Mouse (Mus musculus): ENCODE results near the gene Cpsf6. TPM values are rescaled to one million over a fixed set of nuclear protein-coding genes. Genes with fewer than 3 reads are reported as not detected.
"Not testable (repeated sequence)": the region's sequence is repeated elsewhere in the genome, so short reads cannot be mapped to it uniquely, and the experiment has no call there.

Cpsf6 gene
- total RNA-seq, 1 experiment from 2014 or later: 126 TPM

DNA sequence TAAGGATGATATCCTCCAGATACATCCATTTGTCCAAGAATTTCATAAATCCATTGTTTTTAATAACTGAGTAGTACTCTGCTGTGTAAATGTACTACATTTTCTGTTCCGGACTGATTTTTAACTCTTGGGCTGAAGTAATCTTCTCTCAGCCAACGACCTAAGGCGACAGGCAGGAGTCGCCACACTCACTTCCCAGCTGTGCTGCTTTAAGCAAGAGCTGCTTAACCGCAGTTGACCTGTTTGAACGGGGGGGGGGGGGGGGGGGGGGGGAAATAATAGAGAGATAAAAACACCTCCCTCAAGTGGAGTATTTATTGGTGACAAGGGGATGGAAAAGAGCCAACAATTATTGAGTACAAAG lies 13.0 kb upstream of the Cpsf6 start:
- ATAC-seq (replicated peaks in 1 of 2; ENCODE audit: insufficient read depth in 1 of 2, low FRiP score in 2 of 2, low TSS enrichment in 1 of 2, low read depth in 1 of 2, poor library complexity in 2 of 2, severe bottlenecking in 2 of 2): peak; percentile 6 to 41; a peak in 2 of 4 replicates

DNA sequence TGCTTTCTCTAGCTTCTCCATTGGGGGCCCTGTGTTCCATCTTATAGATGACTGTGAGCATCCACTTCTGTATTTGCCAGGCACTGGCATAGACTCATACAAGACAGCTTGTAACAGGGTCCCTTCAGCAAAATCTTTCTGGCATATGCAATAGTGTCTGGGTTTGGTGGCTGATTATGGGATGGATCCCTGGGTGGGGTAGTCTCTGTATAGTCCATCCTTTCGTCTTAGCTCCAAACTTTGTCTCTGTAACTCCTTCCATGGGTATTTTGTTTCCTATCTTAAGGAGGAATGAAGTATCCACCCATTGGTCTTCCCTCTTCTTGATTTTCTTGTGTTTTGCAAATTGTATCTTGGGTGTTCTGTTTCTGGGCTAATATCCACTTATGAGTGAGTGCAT lies 12.6 kb upstream of the Cpsf6 start:
- ATAC-seq (replicated peaks in 1 of 2; ENCODE audit: insufficient read depth in 1 of 2, low FRiP score in 2 of 2, low TSS enrichment in 1 of 2, low read depth in 1 of 2, poor library complexity in 2 of 2, severe bottlenecking in 2 of 2): not testable (repeated sequence)

DNA sequence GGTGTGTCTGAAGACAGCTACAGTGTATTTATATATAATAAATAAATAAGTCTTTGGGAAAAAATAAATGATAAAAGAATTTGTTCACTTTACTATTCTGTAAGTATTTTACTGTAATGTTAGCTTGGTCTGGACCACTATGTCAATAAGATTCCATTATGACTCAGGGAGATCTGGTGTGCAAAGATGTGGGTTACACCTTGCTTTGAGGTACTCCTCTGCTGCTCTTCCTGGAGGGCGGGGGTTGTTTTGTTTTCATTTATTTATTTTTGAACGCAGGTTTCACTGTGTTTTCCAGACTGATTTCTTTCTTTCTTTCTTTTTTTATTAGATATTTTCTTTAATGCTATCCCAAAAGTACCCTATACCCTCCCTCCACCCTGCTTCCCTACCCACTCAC lies 12.0 kb upstream of the Cpsf6 start:
- no peak for ATAC-seq (replicated peaks in 1 of 2; ENCODE audit: insufficient read depth in 1 of 2, low FRiP score in 2 of 2, low TSS enrichment in 1 of 2, low read depth in 1 of 2, poor library complexity in 2 of 2, severe bottlenecking in 2 of 2)

DNA sequence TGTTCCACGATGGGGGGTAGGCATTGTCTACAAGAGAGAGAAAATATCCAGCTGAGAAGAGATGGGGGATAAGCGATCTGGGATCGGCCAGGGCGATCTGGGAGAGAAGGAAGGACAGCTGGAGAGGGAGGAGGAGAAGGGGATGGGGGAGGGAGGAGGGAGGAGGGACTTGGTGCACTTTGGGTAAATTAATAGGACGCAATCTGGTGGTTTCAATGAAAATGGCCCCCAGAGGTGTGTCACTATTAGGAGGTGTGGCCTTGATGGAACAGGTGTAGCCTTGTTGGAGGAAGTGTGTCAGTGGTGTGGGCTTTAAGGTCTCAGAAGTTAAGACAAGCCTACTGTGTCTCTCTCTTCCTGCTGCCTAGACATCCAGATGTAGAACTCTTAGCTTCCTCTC lies 11.2 kb upstream of the Cpsf6 start:
- no peak for ATAC-seq (replicated peaks in 1 of 2; ENCODE audit: insufficient read depth in 1 of 2, low FRiP score in 2 of 2, low TSS enrichment in 1 of 2, low read depth in 1 of 2, poor library complexity in 2 of 2, severe bottlenecking in 2 of 2)

- ATAC-seq (replicated peaks in 1 of 2; ENCODE audit: insufficient read depth in 1 of 2, low FRiP score in 2 of 2, low TSS enrichment in 1 of 2, low read depth in 1 of 2, poor library complexity in 2 of 2, severe bottlenecking in 2 of 2): no peak
These were observed 10.4 kb upstream of the Cpsf6 start for GRCm38 (mm10) chr10:117389904-117390875.

- ATAC-seq (replicated peaks in 1 of 2; ENCODE audit: insufficient read depth in 1 of 2, low FRiP score in 2 of 2, low TSS enrichment in 1 of 2, low read depth in 1 of 2, poor library complexity in 2 of 2, severe bottlenecking in 2 of 2): no peak
These were observed 9.5 kb upstream of the Cpsf6 start for GRCm38 (mm10) chr10:117389371-117389740.

GRCm38 (mm10) chr10:117388637-117389370 lies 9.0 kb upstream of the Cpsf6 start:
- no peak for ATAC-seq (replicated peaks in 1 of 2; ENCODE audit: insufficient read depth in 1 of 2, low FRiP score in 2 of 2, low TSS enrichment in 1 of 2, low read depth in 1 of 2, poor library complexity in 2 of 2, severe bottlenecking in 2 of 2)

DNA sequence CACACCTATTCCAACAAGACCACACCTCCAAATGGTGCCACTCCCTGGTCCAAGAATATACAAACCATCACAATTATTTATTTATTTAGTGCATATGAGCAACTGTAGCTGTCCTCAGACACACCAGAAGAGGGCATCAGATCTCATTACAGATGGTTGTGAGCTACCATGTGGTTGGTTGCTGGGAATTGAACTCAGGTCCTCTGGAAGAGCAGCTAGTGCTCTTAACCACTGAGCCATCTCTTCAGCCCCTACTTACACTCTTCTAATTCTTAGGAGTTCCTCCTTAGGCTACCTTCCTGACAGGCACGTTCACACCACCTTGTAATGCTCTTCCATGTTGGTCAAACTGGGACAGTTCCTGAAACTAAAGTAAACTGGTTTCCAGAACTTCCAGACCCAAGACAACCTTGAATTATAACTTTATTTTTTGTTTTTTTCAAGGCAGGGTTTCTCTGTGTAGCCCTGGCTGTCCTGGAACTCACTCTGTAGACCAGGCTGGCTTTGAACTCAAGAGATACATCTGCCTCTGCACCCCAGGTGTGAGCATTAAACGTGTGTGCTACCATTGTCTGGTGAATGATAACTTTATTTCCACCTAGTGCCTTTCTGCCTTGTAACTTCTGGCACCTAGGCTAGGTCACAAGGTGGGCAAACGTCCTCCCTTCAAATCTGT lies 8.3 kb upstream of the Cpsf6 start:
- not testable (repeated sequence) for ATAC-seq (replicated peaks in 1 of 2; ENCODE audit: insufficient read depth in 1 of 2, low FRiP score in 2 of 2, low TSS enrichment in 1 of 2, low read depth in 1 of 2, poor library complexity in 2 of 2, severe bottlenecking in 2 of 2)

DNA sequence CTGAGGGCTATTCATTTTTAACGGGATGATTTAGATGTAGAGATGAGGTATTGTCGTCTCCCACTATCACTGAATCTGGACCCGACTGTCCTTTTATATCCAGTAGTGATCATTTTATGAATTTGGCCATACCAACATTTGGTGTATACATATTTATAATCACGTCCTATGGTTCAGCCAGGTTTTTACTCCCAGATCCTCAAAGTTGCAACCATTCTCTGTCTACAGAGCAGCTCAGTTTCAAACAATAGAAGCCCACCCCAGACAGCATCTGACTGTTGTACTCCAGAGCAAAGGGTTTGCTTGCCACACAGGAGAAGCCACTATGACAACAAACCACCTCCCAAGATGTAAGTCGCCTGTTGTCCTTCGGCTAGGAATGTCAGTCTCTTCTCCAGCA lies 7.2 kb upstream of the Cpsf6 start:
- no peak for ATAC-seq (replicated peaks in 1 of 2; ENCODE audit: insufficient read depth in 1 of 2, low FRiP score in 2 of 2, low TSS enrichment in 1 of 2, low read depth in 1 of 2, poor library complexity in 2 of 2, severe bottlenecking in 2 of 2)

- ATAC-seq (replicated peaks in 1 of 2; ENCODE audit: insufficient read depth in 1 of 2, low FRiP score in 2 of 2, low TSS enrichment in 1 of 2, low read depth in 1 of 2, poor library complexity in 2 of 2, severe bottlenecking in 2 of 2): no peak
These were observed 6.4 kb upstream of the Cpsf6 start for GRCm38 (mm10) chr10:117386261-117386660.

DNA sequence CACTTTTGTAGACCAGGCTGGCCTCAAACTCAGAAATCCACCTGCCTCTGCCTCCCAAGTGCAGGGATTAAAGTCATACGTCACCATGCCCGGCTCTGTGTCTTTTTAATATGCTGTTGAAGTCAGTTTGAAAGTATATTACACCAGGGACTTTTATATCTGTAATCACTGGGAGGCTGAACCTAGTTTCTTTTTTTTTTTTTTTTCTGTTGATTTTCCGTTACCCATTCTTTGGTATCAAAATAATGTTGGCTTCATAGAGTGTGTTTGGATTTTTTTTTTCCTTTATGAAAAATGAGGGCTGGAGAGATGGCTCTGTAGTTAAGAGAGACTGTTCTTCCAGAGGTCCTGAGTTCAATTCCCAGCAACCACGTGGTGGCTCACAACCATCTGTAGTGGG lies 5.6 kb upstream of the Cpsf6 start:
- no peak for ATAC-seq (replicated peaks in 1 of 2; ENCODE audit: insufficient read depth in 1 of 2, low FRiP score in 2 of 2, low TSS enrichment in 1 of 2, low read depth in 1 of 2, poor library complexity in 2 of 2, severe bottlenecking in 2 of 2)

GRCm38 (mm10) chr10:117385086-117385430 lies 5.2 kb upstream of the Cpsf6 start:
- no peak for ATAC-seq (replicated peaks in 1 of 2; ENCODE audit: insufficient read depth in 1 of 2, low FRiP score in 2 of 2, low TSS enrichment in 1 of 2, low read depth in 1 of 2, poor library complexity in 2 of 2, severe bottlenecking in 2 of 2)

DNA sequence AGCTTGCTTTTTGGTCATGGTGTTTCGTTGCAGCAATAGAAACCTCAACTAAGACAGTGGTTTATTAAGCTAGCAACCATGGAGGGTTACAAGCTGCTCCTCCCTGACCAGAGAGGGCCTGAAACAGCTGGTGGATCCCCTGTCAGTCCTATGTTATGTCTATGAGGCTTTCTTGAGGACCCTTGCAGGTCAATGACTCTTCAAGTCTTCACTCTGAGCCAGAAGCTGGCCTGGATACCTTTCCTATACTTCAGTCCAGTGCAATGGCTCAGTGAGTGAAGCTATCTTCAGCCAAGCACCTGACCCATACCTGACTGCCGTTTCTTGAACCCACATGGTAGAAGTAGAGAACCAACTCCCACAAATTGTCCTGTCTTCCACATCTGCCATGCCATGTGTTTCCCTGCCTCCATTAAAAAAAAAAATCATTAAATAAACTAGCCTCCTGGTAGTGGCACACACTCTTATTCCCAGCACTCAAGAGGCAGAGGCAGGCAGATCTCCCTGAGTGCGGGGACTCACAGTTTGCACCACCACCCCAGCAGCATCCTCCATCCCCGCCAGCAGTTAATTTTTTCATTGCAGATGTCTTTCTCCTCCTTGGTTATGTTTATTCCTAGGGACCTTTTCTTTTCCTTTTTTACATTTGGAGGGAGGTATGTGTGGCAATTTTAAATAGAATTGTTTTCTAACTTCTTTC lies 4.7 kb upstream of the Cpsf6 start:
- ATAC-seq (replicated peaks in 1 of 2; ENCODE audit: insufficient read depth in 1 of 2, low FRiP score in 2 of 2, low TSS enrichment in 1 of 2, low read depth in 1 of 2, poor library complexity in 2 of 2, severe bottlenecking in 2 of 2): no peak

DNA sequence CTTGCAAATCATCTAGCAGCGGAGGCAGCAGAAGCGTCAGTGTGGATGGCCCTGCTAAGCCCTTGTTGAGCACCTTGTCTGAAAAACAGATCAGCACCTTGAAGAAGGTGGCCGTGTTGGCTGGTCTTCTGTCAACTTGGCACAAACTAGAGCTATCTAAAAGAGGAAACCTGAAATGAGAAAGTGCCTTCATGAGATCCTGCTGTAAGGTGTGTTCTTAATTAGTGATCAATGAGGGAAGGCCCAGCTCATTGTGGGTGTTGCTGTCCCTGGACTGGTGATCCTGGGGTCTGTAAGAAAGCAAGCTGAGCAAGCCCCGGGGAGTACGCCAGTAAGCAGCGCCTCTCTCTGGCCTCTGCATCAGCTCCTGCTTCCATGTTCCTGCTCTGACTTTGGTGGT lies 4.1 kb upstream of the Cpsf6 start:
- no peak for ATAC-seq (replicated peaks in 1 of 2; ENCODE audit: insufficient read depth in 1 of 2, low FRiP score in 2 of 2, low TSS enrichment in 1 of 2, low read depth in 1 of 2, poor library complexity in 2 of 2, severe bottlenecking in 2 of 2)

- no peak for ATAC-seq (replicated peaks in 1 of 2; ENCODE audit: insufficient read depth in 1 of 2, low FRiP score in 2 of 2, low TSS enrichment in 1 of 2, low read depth in 1 of 2, poor library complexity in 2 of 2, severe bottlenecking in 2 of 2)
These were observed 3.3 kb upstream of the Cpsf6 start for GRCm38 (mm10) chr10:117382996-117383550.

- no peak for ATAC-seq (replicated peaks in 1 of 2; ENCODE audit: insufficient read depth in 1 of 2, low FRiP score in 2 of 2, low TSS enrichment in 1 of 2, low read depth in 1 of 2, poor library complexity in 2 of 2, severe bottlenecking in 2 of 2)
These were observed 2.3 kb upstream of the Cpsf6 start for GRCm38 (mm10) chr10:117382146-117382545.
